Mouse (Mus musculus) midbrain, embryonic 15.5 days (tissue): ENCODE measurements at regions not wholly inside any gene's neighbourhood (a gene's known extent, or its start where the extent isn't known, plus 50 kb on each side); places are given as distances from the start of the nearest gene placed in this dataset.

Experiments
- ATAC-seq: fragments of 200-750 bp; cut with Nextera tagmentation; replicated peaks from 2 replicates; pipeline ENCODE4 v1.8.0; 2017; ENCODE audit warnings: moderate TSS enrichment
- H3K27ac ChIP-seq: fragments of 300-500 bp; sonication (generic); 2 replicates; pipeline ENCODE4 v1.5.1; 2015; ENCODE audit warnings: mild to moderate bottlenecking, inconsistent platforms
- H3K27me3 ChIP-seq: fragments of 300-500 bp; sonication (generic); replicated peaks from 2 replicates; pipeline ENCODE4 v1.6.1; 2015; ENCODE audit warnings: inconsistent platforms
- H3K36me3 ChIP-seq: fragments of 300-500 bp; sonication (generic); replicated peaks from 2 replicates; pipeline ENCODE4 v1.6.1; 2015; ENCODE audit warnings: inconsistent platforms
- H3K4me1 ChIP-seq: fragments of 300-500 bp; sonication (generic); 2 replicates; pipeline ENCODE4 v1.6.1; 2015; ENCODE audit warnings: inconsistent platforms
- H3K4me2 ChIP-seq: fragments of 300-500 bp; sonication (generic); 2 replicates; pipeline ENCODE4 v1.6.1; 2015; ENCODE audit warnings: inconsistent platforms, mild to moderate bottlenecking, moderate library complexity
- H3K4me3 ChIP-seq: fragments of 300-500 bp; sonication (generic); 2 replicates; pipeline ENCODE4 v1.5.1; 2015; ENCODE audit warnings: mild to moderate bottlenecking, inconsistent platforms
- H3K9ac ChIP-seq: fragments of 300-500 bp; sonication (generic); 2 replicates; pipeline ENCODE4 v1.6.1; 2015; ENCODE audit warnings: mild to moderate bottlenecking, inconsistent platforms
- H3K9me3 ChIP-seq: fragments of 300-500 bp; sonication (generic); 2 replicates; pipeline ENCODE4 v1.6.1; 2016; ENCODE audit warnings: inconsistent platforms
- WGBS: fragments of 180-500 bp; shearing (Covaris S2); methylation state at CpG from one replicate; pipeline ENCODE4 v1.1.7; 2015; ENCODE audit warnings: mixed read lengths; 5-methylcytosine and 5-hydroxymethylcytosine counted together

- H3K27ac ChIP-seq: no peak overlapping the region
- no peaks in the 10 kb centered on the region for H3K36me3 ChIP-seq
- peak; percentile 39; the same call in 1 of the 2 replicates for ATAC-seq
- H3K4me3 ChIP-seq: no peak overlapping the region
- WGBS: 54% methylated on average over 4 of the region's 4 CpGs
- H3K27me3 ChIP-seq: no peaks in the 10 kb centered on the region
- no peak overlapping the region for H3K4me2 ChIP-seq
- no peaks in the 10 kb centered on the region for H3K4me1 ChIP-seq
- H3K9me3 ChIP-seq: no peaks in the 10 kb centered on the region
- H3K9ac ChIP-seq: no peak overlapping the region
Observed at GRCm38 (mm10) chr5:85571967-85572366, 493.4 kb downstream of the Cenpc1 start.

DNA sequence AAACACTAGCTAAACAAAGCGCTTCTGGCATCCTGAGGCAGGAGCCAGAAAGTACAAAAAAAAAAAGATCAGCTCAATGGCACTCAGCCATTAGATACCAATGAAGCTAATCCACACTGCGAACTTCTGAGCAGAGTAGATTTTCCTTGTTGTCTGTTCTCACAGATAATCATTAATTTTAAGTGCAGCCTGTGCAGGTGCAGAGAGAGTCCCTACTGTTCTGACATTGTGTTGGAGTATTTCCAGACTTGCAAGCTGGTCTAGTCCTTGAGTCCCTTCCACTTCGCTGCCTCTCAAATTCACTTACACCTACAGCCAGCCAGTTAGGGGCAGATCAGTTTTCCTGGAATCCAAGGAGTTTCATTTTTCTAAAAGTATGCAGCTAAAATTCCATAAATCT lies 494.0 kb downstream of the Cenpc1 start:
- Histone ChIP-seq H3K36me3 (no peaks in the 10 kb centered on the region), H3K4me3 (no peak overlapping the region), H3K4me2 (no peak overlapping the region), H3K4me1 (no peaks in the 10 kb centered on the region), H3K27me3 (no peaks in the 10 kb centered on the region), H3K27ac (no peak overlapping the region), H3K9ac (no peak overlapping the region), H3K9me3 (no peaks in the 10 kb centered on the region)
- 62% methylated on average over 3 of the region's 3 CpGs for WGBS
- no peak; the same call in 1 of the 2 replicates for ATAC-seq

DNA sequence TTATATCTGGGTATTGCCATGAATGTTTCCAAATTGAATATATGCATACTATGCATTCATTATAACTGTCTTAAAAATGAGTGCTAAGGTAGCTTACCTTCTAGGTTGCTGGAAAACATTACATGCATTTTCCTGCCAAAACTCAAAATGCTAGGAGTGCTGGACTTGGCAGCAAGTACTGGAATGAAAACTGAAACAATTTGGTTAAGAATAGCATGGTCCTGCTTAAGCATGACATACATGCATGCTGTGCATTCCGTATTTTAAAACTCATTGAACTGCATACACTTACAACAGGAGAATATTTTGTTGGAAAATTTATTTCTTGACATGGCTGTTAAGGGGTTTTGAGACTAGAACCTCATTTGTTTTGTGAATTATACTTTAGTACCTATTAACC lies 529.1 kb downstream of the Cenpc1 start:
- Histone ChIP-seq H3K9ac (no peak overlapping the region), H3K4me1 (no peaks in the 10 kb centered on the region), H3K36me3 (no peaks in the 10 kb centered on the region), H3K27me3 (no peaks in the 10 kb centered on the region), H3K27ac (no peak overlapping the region), H3K9me3 (no peaks in the 10 kb centered on the region), H3K4me3 (no peak overlapping the region), H3K4me2 (no peak overlapping the region)
- WGBS: 74% methylated on average over 1 of the region's 1 CpGs
- ATAC-seq: no peak

- WGBS: 58% methylated on average over 10 of the region's 10 CpGs
- Histone ChIP-seq H3K27ac (no peak overlapping the region), H3K4me3 (no peak overlapping the region), H3K4me1 (peaks cover 6% of the 10 kb centered on the region; the same call in 1 of the 2 replicates), H3K36me3 (no peaks in the 10 kb centered on the region), H3K4me2 (no peak overlapping the region), H3K27me3 (no peaks in the 10 kb centered on the region), H3K9ac (no peak overlapping the region), H3K9me3 (no peaks in the 10 kb centered on the region)
- peak; percentile 82 for ATAC-seq
Observed at GRCm38 (mm10) chr5:85525385-85526194, 539.8 kb downstream of the Cenpc1 start.

- H3K27ac ChIP-seq: no peak overlapping the region
- ATAC-seq: no peak
- H3K4me1 ChIP-seq: no peaks in the 10 kb centered on the region
- H3K27me3 ChIP-seq: no peaks in the 10 kb centered on the region
- 85% methylated on average over 1 of the region's 1 CpGs for WGBS
- H3K4me3 ChIP-seq: no peak overlapping the region
- no peaks in the 10 kb centered on the region for H3K36me3 ChIP-seq
- no peaks in the 10 kb centered on the region for H3K9me3 ChIP-seq
- no peak overlapping the region for H3K9ac ChIP-seq
- H3K4me2 ChIP-seq: no peak overlapping the region
Observed at GRCm38 (mm10) chr5:85505244-85505643, 560.1 kb downstream of the Cenpc1 start.

- WGBS: 56% methylated on average over 2 of the region's 2 CpGs
- H3K27me3 ChIP-seq: no peaks in the 10 kb centered on the region
- no peak overlapping the region for H3K9ac ChIP-seq
- H3K4me3 ChIP-seq: no peak overlapping the region
- no peak overlapping the region for H3K27ac ChIP-seq
- 0 out of 2 replicates have a peak, but pooled peaks have one; percentile 45 for ATAC-seq
- H3K9me3 ChIP-seq: no peaks in the 10 kb centered on the region
- H3K4me2 ChIP-seq: no peak overlapping the region
- H3K4me1 ChIP-seq: no peaks in the 10 kb centered on the region
- H3K36me3 ChIP-seq: no peaks in the 10 kb centered on the region
Observed at GRCm38 (mm10) chr5:85497261-85497660, 568.1 kb downstream of the Cenpc1 start.

GRCm38 (mm10) chr5:85485733-85486322 lies 579.6 kb downstream of the Cenpc1 start:
- Histone ChIP-seq H3K9ac (no peak overlapping the region), H3K4me2 (no peak overlapping the region), H3K27me3 (no peaks in the 10 kb centered on the region), H3K9me3 (no peaks in the 10 kb centered on the region), H3K27ac (no peak overlapping the region), H3K4me3 (no peak overlapping the region), H3K4me1 (no peaks in the 10 kb centered on the region), H3K36me3 (no peaks in the 10 kb centered on the region)
- 79% methylated on average over 2 of the region's 2 CpGs for WGBS
- ATAC-seq: no peak

DNA sequence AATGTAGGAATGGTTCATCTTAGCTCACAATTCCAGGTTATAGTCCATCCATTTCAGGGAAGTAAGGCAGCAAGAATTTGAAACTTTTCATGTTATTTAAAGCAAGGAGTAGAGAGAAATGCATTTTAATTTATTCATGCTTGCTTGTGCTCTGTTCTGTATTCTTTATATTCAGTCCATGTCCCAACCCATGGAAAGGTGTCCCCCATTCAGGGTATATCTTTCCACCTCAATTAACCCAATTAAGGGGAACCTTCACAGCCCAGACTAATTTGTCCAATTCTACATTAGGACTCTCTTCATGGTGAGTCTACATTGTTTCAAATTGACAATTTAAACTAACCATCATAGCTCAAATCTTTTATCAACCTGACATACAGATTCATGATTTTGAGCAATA lies 580.2 kb downstream of the Cenpc1 start:
- Histone ChIP-seq H3K36me3 (no peaks in the 10 kb centered on the region), H3K27me3 (no peaks in the 10 kb centered on the region), H3K4me1 (no peaks in the 10 kb centered on the region), H3K27ac (no peak overlapping the region), H3K4me2 (no peak overlapping the region), H3K4me3 (no peak overlapping the region), H3K9me3 (no peaks in the 10 kb centered on the region), H3K9ac (no peak overlapping the region)
- no peak for ATAC-seq

DNA sequence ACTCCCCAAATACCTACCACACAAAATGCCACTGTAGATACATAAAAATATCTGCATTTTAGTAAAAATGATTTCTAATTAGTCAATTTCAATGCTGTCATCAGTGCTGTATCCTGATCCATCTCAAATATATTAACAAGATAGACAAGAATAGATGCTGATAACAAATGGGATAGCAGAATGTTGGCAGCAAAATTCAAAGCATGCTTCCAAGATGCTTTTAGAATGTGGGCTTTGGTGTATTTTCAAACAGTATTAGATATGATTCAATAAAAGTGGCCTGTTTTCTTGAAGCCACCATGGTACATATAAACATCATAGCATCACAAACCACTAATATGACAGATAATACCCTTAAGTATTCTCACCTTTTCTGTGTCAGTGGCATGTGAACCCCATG lies 597.6 kb downstream of the Cenpc1 start:
- no peak overlapping the region for H3K4me3 ChIP-seq
- no peak overlapping the region for H3K9ac ChIP-seq
- ATAC-seq: no peak

GRCm38 (mm10) chr5:85467151-85467550 lies 598.2 kb downstream of the Cenpc1 start:
- no peaks in the 10 kb centered on the region for H3K4me1 ChIP-seq
- 93% methylated on average over 3 of the region's 3 CpGs for WGBS
- no peaks in the 10 kb centered on the region for H3K36me3 ChIP-seq
- no peak overlapping the region for H3K9ac ChIP-seq
- no peak overlapping the region for H3K4me3 ChIP-seq
- no peaks in the 10 kb centered on the region for H3K9me3 ChIP-seq
- H3K4me2 ChIP-seq: no peak overlapping the region
- H3K27ac ChIP-seq: no peak overlapping the region
- H3K27me3 ChIP-seq: no peaks in the 10 kb centered on the region
- ATAC-seq: no peak

More for the DNA sequence above, 597.6 kb downstream of the Cenpc1 start:
- Histone ChIP-seq H3K9me3 (no peaks in the 10 kb centered on the region), H3K36me3 (no peaks in the 10 kb centered on the region), H3K4me1 (no peaks in the 10 kb centered on the region), H3K27me3 (no peaks in the 10 kb centered on the region), H3K27ac (no peak overlapping the region), H3K4me2 (no peak overlapping the region)
